Mouse (Mus musculus) testis, postnatal 14 days (tissue): ENCODE results near the gene 4632433K11Rik.
A peak's percentile ranks its signal among the peaks of the same experiment; 100 is the strongest.

ENCODE experiments used
- DNase-seq: peaks from one replicate; pipeline ENCODE4 v3.0.0; 2021; ENCODE audit warnings: low spot score

The 4632433K11Rik gene

DNA sequence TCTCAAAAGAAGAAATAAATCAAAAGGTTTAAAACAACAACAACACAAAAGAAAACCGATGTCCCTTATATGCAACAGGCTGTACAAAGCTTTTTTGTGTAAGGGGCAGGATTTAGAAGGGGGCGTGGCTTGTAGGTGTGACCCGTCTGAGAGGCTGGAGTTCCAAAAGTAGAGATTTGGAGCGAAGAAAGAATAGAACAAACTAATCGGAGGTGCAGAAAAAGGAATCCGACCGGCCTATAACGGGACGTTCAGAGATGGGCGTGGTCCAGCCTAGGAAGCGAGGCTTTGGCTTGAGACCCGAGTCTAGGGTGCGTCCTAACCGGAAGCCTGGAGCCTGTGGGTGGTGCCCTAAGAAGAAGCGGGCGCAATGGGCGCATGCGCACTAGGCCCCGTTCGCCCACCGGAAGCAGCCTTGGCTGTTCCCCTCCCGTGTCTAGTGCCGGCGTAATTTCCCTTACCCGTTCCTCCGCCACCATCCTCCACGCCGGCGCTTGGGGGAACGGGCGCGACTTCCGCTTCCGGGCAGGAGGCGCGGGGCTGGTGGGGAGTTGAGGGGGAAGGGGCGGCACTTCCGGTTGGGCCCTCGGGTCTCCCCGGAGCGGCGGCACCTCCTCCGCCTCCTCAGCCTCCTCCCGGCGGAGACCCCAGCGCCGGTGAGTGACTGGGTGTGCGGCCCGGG is 13.8 kb upstream of the 4632433K11Rik start, which contains the start of the genes Zfp865 and Ccdc106:
Gene Zfp865 (plus strand): TSS at position 377 of the 682 bp plus-strand sequence.
Gene Ccdc106 (plus strand): TSS at position 554 of the 682 bp plus-strand sequence.
- peak; percentile 98 for DNase-seq

GRCm38 (mm10) chr7:5020685-5021084 is 13.2 kb upstream of the 4632433K11Rik start:
- DNase-seq, result no peak

- DNase-seq, result no peak
These were observed 12.7 kb upstream of the 4632433K11Rik start for GRCm38 (mm10) chr7:5021197-5021596.

GRCm38 (mm10) chr7:5029543-5029942 is 4.4 kb upstream of the 4632433K11Rik start:
- DNase-seq, result no peak

- DNase-seq, result no peak
These were observed 4.0 kb upstream of the 4632433K11Rik start for GRCm38 (mm10) chr7:5029946-5030345.

DNA sequence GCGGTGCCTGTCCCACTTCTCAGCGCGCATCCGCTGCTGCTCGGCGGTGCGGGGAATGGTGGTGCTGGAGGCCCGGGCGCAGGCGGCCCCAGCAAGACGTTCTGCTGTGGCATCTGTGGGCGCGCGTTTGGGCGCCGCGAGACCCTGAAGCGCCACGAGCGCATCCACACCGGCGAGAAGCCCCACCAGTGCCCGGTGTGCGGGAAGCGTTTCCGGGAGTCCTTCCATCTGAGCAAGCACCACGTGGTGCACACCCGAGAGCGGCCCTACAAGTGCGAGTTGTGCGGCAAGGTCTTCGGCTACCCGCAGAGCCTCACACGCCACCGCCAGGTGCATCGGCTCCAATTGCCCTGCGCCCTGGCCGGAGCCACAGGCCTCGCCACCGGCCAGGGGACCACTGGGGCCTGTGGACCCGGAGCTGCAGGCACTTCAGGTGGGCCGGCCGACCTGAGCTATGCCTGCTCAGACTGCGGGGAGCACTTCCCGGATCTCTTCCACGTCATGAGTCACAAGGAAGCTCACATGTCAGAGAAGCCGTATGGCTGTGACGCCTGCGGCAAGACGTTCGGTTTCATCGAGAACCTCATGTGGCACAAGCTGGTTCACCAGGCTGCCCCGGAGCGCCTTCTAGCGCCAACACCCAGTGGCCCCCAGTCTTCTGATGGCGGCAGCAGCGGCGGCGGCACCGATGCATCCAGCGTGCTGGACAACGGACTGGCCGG is 3.2 kb upstream of the 4632433K11Rik start:
- DNase-seq, result peak; percentile 22

DNA sequence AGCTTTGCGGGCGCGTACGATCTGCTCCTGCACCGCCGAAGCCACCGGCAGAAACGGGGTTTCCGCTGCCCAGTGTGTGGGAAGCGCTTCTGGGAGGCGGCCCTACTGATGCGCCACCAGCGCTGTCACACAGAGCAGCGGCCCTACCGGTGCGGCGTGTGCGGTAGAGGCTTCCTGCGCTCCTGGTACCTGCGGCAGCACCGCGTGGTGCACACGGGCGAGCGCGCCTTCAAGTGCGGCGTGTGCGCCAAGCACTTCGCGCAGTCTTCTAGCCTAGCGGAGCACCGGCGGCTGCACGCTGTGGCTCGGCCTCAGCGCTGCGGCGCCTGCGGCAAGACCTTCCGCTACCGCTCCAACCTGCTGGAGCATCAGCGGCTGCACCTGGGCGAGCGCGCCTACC is 2.4 kb upstream of the 4632433K11Rik start:
- no peak for DNase-seq

- no peak for DNase-seq
These were observed 1.7 kb downstream of the 4632433K11Rik start for GRCm38 (mm10) chr7:5035628-5036027.

DNA sequence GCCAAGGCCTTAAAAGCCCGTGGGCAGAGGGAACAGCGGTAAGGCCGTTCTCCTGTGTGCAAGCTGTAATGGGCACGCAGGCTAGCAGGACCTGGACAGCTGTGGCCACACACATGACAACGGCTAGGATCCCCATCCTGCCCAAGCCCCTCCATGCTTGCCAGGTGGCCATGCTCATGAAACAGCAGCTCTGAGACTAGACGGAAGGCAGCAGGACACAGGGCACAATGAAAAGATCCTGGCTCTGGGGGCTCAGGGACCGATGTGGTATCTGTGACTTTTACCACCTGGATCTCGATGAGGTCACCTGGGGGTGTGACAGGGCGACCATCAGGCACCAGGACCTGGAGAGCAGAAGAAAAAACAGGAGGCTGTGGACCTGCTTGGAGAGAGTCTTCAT is 2.2 kb downstream of the 4632433K11Rik start:
- DNase-seq, result no peak

GRCm38 (mm10) chr7:5037026-5037425 is 3.1 kb downstream of the 4632433K11Rik start:
- no peak for DNase-seq

DNA sequence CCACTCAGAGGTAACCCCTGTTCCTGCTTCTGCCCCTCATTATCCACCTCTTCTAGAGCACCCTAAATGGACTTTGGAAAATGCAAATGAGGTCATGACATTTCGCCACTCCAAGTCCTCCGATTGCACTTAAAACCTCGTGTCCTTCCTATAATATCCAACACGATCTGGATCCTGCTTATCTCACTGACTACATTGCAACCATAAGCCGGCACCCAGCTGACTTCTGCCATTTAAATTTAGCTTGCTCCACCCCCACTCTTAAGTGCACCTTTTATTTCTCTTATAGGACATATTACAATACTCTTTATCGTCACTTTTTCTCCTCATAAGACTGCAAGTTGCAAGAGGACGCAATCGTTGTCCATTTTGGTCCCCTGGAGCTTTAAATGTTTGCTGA is 3.5 kb downstream of the 4632433K11Rik start:
- no peak for DNase-seq

DNA sequence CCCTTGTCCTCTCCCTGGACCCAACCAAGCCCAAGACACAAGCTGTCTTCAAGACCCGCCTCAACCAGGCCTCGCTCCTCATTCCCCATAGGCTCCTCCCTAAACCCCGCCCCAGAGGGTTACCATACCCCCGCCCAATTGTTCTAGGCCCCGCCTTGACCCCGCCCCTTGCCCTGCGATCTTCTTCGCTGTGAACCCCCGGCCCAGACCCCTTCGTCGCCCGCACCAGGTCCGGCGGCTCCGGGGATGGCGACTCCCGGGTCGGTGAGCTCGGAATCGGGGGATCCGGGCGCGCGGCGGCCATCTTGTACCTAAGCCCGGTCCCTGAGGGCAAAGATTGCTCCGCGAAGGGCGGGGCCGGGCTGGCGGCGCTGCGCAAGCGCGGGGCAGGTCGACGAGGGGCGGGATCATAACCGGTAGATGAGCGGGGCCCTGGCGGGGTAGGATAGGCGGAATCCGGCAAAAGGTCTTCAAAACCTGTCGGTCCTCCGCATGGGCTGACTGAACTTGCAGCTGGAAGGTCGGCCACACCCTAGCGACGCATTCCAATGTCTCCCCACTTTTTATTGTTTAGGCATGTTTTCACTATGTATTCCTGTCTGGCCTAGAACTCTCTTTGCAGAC is 4.3 kb downstream of the 4632433K11Rik start, which contains the start of gene Zfp784:
Gene Zfp784 (minus strand): TSS at position 338 of the 624 bp plus-strand sequence.
- peak; percentile 92 for DNase-seq

DNA sequence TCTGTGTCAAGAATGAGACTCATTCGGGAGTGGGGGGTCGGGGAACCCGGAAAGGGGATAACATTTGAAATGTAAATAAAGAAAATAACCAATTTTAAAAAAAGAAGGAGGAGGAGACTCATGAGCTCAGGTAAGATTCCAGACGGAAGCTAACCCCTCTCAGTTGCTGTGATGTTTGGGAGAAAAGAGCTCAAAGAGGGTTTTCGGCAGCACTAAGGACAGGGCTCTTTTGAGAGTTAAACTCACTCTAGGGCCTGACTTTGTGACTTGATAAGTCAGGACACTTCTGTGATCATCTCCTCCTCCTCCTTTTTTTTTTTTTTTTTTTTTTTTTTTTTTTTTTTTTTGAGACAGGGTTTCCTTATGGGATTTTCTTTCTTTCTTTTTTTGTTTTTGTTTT is 5.0 kb downstream of the 4632433K11Rik start:
- DNase-seq, result no peak

DNA sequence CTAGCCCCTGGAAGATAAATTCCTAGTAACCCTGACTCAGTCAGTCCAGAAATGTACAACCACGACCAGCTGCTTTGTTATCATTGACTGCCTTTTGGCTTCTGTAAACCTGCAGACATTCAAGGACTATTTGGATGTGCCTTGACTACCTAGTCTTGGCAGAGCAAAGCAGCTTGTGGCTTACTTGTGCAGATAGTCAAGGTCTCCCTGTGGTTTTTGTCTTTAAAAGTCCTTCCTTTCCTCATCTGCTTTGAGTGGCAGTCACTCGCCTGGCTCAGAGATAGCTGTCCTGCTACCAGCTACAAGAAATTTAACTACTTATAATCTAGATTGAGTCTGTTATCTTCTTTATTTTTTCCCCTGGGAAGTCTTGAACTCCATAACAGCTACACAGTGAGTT is 11.1 kb downstream of the 4632433K11Rik start:
- no peak for DNase-seq

GRCm38 (mm10) chr7:5046112-5046511 is 12.2 kb downstream of the 4632433K11Rik start:
- no peak for DNase-seq

GRCm38 (mm10) chr7:5047313-5047712 is 13.4 kb downstream of the 4632433K11Rik start:
- DNase-seq, result no peak

- DNase-seq, result peak; percentile 85
These were observed 17.6 kb downstream of the 4632433K11Rik start, which contains the start of gene Zfp580 for GRCm38 (mm10) chr7:5051193-5052192. Gene Zfp580, plus strand, starts transcription at chr7:5051538.

DNA sequence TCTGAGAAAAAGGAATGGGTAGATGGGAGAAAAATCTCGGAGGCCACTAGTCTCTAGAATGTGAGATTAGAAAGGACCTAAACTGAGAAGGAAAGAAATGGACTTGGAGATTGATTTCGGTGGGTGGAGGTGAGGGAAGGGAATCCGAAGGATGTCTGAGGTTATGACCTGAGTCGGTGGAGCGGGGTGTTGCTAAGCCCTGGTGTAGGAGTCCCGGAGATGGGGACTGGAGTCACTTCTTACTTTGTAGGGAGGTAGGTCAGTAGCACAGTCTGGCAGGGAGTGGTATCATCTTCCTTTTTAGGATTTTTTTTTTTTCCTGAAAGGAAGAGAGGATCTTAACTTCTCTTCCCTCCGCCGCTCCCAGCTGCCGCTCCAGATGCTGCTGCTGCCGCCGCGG is 18.5 kb downstream of the 4632433K11Rik start:
- no peak for DNase-seq

DNA sequence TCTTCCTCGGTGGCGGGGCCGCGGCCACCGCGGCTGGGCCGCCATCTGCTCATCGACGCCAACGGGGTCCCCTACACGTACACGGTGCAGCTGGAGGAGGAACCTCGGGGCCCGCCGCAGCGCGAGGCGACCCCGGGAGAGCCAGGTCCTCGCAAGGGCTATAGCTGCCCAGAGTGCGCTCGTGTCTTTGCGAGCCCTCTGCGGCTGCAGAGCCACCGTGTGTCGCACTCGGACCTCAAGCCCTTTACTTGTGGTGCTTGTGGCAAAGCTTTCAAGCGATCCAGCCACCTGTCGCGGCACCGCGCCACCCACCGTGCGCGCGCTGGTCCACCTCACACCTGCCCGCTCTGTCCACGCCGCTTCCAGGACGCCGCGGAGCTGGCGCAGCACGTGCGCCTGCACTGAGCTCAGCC is 19.0 kb downstream of the 4632433K11Rik start:
- DNase-seq, result no peak

DNA sequence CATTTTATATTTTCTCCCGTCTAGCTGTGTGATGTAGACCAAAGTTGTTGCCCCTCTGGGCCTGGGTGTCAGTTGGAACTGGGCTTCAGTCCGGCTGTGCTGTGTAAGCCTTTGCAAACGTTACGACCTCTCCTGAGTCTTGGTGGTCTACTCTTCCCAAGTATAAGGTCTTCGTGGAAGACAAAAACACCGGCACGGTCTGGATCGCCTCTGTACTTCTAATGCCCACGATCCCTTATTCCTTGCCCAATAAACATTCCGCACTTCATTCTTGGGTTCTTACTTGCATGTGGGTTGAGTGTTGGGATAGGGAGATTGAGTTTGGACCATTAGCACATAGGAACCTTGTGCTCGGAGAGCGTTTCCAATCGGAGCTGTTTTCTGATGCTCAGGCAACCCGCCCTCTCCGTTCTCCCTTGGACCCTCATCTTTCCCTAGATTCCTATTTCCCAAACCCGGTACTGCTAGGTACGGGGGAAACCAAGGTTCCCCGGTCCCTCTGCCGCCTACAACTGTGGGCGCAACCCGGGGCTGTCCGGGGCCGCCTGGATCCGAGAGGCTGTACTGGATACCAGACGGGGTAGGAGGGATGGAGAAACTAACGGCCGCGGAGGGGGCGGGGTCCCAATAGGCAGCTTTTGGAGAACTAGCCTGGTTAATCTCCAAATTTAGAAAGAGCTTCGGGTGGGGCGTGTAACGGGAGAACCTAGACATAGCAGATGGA is 19.7 kb downstream of the 4632433K11Rik start:
- no peak for DNase-seq
